Mouse (Mus musculus): ENCODE data around the gene Zhx3. TPM values are rescaled to one million over a fixed set of nuclear protein-coding genes. Genes with fewer than 3 reads are reported as not detected.

Gene Zhx3
- polyA plus RNA-seq, 1 experiment, result 7.8 TPM

DNA sequence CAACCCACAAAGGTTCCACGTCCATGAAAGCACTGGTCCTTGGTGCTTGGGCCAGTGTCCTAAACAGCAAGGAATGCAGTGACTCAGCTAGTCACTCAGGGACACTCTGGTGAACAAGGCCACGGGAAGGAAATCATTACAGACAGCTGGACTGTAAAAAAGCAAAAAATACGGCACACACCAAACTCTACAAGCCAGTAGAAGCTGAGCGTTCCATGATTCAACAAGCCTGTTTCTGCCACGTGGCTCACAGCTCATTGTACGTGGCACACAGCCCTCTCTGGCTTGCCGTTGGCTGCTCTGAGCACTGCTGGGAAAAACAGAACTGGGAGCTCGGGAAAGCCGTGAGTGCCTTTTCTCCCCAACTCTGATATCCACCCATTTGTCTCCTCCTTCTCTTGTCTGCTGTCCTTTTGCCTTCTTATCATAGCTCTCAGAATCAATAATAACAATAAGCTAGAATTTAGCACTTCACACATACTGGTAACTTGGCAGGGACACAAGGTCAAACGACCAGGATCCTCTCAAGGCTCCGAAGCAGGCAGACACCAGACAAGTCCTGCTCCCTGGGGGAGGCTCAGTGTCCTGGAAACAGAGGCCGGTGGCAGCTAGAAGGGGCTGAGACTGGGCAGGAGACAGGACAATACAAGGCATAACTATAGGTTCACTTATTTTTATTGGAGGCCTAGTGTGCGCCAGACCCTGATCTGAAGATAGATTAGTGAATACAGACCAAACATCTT, 7.8 kb upstream of the Zhx3 start, which contains the start of gene Lpin3:
Gene Lpin3, plus strand, starts transcription at position 218 of the 743 bp plus-strand sequence.
- TF ChIP-seq POLR2A (IDR thresholded peaks at IDR 0.05; ENCODE audit: control insufficient read depth, extremely low read depth, insufficient read depth, low read length, poor library complexity), result no peak
- no peak for TF ChIP-seq CTCF (IDR thresholded peaks at IDR 0.05; ENCODE audit: borderline replicate concordance, control insufficient read depth, extremely low read depth, insufficient read depth, low read length, poor library complexity)
- Histone ChIP-seq H3K27ac (ENCODE audit: control insufficient read depth, insufficient read depth, low read length) (no peak within 1 kb of the TSS), H3K27me3 (ENCODE audit: control insufficient read depth, insufficient read depth, low read length) (no peaks in the 10 kb centered on the region), H3K4me3 (ENCODE audit: control insufficient read depth, insufficient read depth, low read length) (no peak within 1 kb of the TSS), H3K36me3 (ENCODE audit: control insufficient read depth, insufficient read depth, low read length) (no peaks in the 10 kb centered on the region), H3K4me1 (replicated peaks; ENCODE audit: control insufficient read depth, insufficient read depth, low read length) (no peaks in the 10 kb centered on the region)
- DNase-seq, result no peak
- 85% methylated on average over 13 of the region's 13 CpGs for WGBS

DNA sequence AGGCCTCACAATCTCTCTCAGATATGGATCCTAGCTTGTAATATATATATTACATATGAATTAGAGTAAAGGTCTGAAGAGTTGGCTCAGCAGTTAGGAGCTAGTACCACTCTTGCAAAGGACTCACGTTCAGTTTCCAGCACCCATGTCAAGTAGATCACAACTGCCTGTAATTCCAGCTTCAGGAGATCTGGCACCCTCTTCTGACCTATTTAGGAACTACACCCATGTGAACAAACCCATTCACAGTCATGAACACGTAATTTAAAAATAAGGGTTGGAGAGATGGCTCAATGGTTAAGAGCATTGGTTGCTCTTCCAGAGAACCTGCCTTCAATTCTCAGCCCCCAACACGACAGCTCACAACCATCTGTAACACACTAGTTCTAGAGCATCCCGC, 3.3 kb upstream of the Zhx3 start:
- Histone ChIP-seq H3K36me3 (ENCODE audit: control insufficient read depth, insufficient read depth, low read length) (no peaks in the 10 kb centered on the region), H3K4me1 (replicated peaks; ENCODE audit: control insufficient read depth, insufficient read depth, low read length) (peaks cover 4% of the 10 kb centered on the region), H3K27ac (ENCODE audit: control insufficient read depth, insufficient read depth, low read length) (no peak overlapping the region), H3K27me3 (ENCODE audit: control insufficient read depth, insufficient read depth, low read length) (no peaks in the 10 kb centered on the region), H3K4me3 (ENCODE audit: control insufficient read depth, insufficient read depth, low read length) (no peak overlapping the region)
- TF ChIP-seq CTCF (IDR thresholded peaks at IDR 0.05; ENCODE audit: borderline replicate concordance, control insufficient read depth, extremely low read depth, insufficient read depth, low read length, poor library complexity), result no peak
- TF ChIP-seq POLR2A (IDR thresholded peaks at IDR 0.05; ENCODE audit: control insufficient read depth, extremely low read depth, insufficient read depth, low read length, poor library complexity), result no peak
- peak; percentile 21 for DNase-seq
- 96% methylated on average over 4 of the region's 4 CpGs for WGBS

DNA sequence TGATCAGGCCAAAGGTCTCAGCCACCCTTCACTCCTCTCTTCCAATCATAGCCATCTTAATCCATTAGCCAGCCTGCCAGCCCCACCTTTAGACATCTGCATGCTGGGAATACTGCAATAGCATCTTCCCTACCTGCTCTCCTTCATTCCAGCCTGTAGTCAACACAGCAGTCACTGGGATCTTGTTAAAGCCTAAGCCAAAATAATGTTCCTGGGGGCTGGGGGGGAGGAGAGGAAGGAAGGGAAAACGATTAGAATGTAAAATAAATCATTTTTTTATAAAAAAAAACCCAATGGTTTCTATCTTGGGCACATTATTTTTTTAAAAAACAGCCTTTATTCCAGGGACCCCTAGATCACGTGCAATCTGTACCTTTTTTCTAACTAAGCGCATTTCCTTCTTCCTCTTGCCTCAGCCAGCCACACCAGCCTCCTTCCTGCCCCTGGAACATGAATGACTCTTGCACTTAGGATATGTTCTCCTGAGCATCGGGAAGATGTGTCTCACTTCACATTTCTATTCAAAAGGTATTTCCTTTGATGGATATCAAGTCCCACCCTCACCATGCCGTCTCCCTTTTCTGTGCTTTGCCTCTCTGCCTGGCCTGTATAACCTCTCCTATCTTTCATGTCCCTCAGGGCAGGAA, 1.6 kb upstream of the Zhx3 start:
- no peak overlapping the region for H3K4me3 ChIP-seq (ENCODE audit: control insufficient read depth, insufficient read depth, low read length)
- WGBS, result 66% methylated on average over 5 of the region's 5 CpGs
- no peaks in the 10 kb centered on the region for H3K36me3 ChIP-seq (ENCODE audit: control insufficient read depth, insufficient read depth, low read length)
- TF ChIP-seq POLR2A (IDR thresholded peaks at IDR 0.05; ENCODE audit: control insufficient read depth, extremely low read depth, insufficient read depth, low read length, poor library complexity) (no peak), CTCF (IDR thresholded peaks at IDR 0.05; ENCODE audit: borderline replicate concordance, control insufficient read depth, extremely low read depth, insufficient read depth, low read length, poor library complexity) (no peak)
- H3K4me1 ChIP-seq (replicated peaks; ENCODE audit: control insufficient read depth, insufficient read depth, low read length), result peaks cover 4% of the 10 kb centered on the region
- DNase-seq, result no peak
- no peak overlapping the region for H3K27ac ChIP-seq (ENCODE audit: control insufficient read depth, insufficient read depth, low read length)
- no peaks in the 10 kb centered on the region for H3K27me3 ChIP-seq (ENCODE audit: control insufficient read depth, insufficient read depth, low read length)

DNA sequence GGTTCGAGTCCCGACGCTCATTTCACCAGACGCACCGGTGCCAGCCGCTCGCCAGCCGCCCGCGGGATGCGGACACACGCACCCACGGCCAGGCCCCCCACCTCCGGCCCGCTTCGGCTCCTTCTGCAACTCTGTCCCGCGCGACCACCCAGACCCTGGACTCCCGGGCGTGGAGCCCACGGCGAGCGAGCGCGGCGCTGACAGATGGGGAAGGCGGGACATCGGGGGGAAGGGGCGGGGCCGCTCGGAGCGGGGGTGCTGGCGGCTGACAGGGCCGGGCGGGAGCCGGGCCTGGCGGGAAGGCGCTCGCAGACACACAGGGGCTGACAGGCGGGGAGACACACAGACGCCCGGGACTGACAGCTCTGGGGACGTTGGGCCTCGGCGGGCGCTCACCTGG, 403 bp downstream of the Zhx3 start:
- DNase-seq, result peak; percentile 77
- TF ChIP-seq POLR2A (IDR thresholded peaks at IDR 0.05; ENCODE audit: control insufficient read depth, extremely low read depth, insufficient read depth, low read length, poor library complexity), result no peak
- TF ChIP-seq CTCF (IDR thresholded peaks at IDR 0.05; ENCODE audit: borderline replicate concordance, control insufficient read depth, extremely low read depth, insufficient read depth, low read length, poor library complexity), result no peak
- peaks cover 4% of the 10 kb centered on the region for H3K4me1 ChIP-seq (replicated peaks; ENCODE audit: control insufficient read depth, insufficient read depth, low read length)
- H3K27ac ChIP-seq (ENCODE audit: control insufficient read depth, insufficient read depth, low read length), result peak overlapping the region; percentile 44
- no peaks in the 10 kb centered on the region for H3K36me3 ChIP-seq (ENCODE audit: control insufficient read depth, insufficient read depth, low read length)
- no peaks in the 10 kb centered on the region for H3K27me3 ChIP-seq (ENCODE audit: control insufficient read depth, insufficient read depth, low read length)
- H3K4me3 ChIP-seq (ENCODE audit: control insufficient read depth, insufficient read depth, low read length), result peak overlapping the region; percentile 94
- under 1% methylated on average over 45 of the region's 47 CpGs for WGBS

DNA sequence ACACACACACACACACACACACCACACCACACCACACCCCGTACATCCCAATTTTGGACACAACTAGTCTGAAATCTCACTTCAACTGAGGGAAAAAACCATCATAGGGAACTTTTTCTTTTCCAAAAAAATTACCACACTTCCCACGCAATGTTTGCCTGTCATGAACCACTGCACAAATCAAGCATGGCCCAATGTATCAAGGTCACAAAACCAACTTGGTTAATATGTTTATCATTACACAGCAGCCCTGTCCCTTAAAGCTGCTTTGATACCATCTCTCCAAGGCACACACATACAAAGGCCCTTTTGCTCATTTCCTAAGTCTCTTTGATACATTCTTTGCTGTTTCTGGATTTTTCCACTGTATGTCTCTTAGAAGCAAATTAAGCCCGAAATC, 1.5 kb downstream of the Zhx3 start:
- Histone ChIP-seq H3K27me3 (ENCODE audit: control insufficient read depth, insufficient read depth, low read length) (no peaks in the 10 kb centered on the region), H3K36me3 (ENCODE audit: control insufficient read depth, insufficient read depth, low read length) (no peaks in the 10 kb centered on the region), H3K4me3 (ENCODE audit: control insufficient read depth, insufficient read depth, low read length) (no peak overlapping the region), H3K4me1 (replicated peaks; ENCODE audit: control insufficient read depth, insufficient read depth, low read length) (peaks cover 5% of the 10 kb centered on the region), H3K27ac (ENCODE audit: control insufficient read depth, insufficient read depth, low read length) (no peak overlapping the region)
- 94% methylated on average over 3 of the region's 3 CpGs for WGBS
- no peak for DNase-seq
- TF ChIP-seq CTCF (IDR thresholded peaks at IDR 0.05; ENCODE audit: borderline replicate concordance, control insufficient read depth, extremely low read depth, insufficient read depth, low read length, poor library complexity), result no peak
- TF ChIP-seq POLR2A (IDR thresholded peaks at IDR 0.05; ENCODE audit: control insufficient read depth, extremely low read depth, insufficient read depth, low read length, poor library complexity), result no peak

DNA sequence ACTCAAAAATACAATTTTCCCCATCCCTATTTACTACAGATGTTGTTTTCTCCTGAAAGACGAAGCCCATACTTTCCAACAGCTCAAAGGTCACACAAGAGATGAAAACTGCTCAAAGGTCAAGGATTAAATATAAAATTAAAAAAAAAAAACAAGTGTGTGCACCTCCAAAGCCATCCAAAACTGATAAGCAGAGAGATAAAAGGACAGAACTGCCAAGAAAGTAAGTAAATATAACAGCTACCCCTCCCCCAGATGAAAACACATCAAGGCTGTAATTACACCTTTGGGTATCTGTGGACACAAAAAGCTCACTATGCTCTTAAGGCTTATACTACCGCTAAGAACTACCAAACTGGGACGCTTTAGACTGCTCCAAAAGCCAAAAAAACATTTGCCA, 3.4 kb downstream of the Zhx3 start:
- no peak for DNase-seq
- Histone ChIP-seq H3K36me3 (ENCODE audit: control insufficient read depth, insufficient read depth, low read length) (no peaks in the 10 kb centered on the region), H3K27ac (ENCODE audit: control insufficient read depth, insufficient read depth, low read length) (no peak overlapping the region), H3K4me3 (ENCODE audit: control insufficient read depth, insufficient read depth, low read length) (no peak overlapping the region), H3K4me1 (replicated peaks; ENCODE audit: control insufficient read depth, insufficient read depth, low read length) (peaks cover 5% of the 10 kb centered on the region), H3K27me3 (ENCODE audit: control insufficient read depth, insufficient read depth, low read length) (no peaks in the 10 kb centered on the region)
- 96% methylated on average over 3 of the region's 3 CpGs for WGBS
- TF ChIP-seq POLR2A (IDR thresholded peaks at IDR 0.05; ENCODE audit: control insufficient read depth, extremely low read depth, insufficient read depth, low read length, poor library complexity), result no peak
- TF ChIP-seq CTCF (IDR thresholded peaks at IDR 0.05; ENCODE audit: borderline replicate concordance, control insufficient read depth, extremely low read depth, insufficient read depth, low read length, poor library complexity), result no peak

Measured in thymus, adult 2 months (tissue).